Mouse (Mus musculus) cortical plate, adult 2 months (tissue): ENCODE data around the gene Kcnk5.

ENCODE experiments used
- CTCF ChIP-seq: fragments of 200-500 bp; IDR thresholded peaks from 2 replicates; pipeline ENCODE4 v1.5.1; 2011; ENCODE audit warnings: mild to moderate bottlenecking, control low read depth, low read length; ENCODE audit not compliant: insufficient read depth; ENCODE audit errors: extremely low read depth
- POLR2A ChIP-seq: fragments of 200-500 bp; IDR thresholded peaks from 2 replicates; pipeline ENCODE4 v1.6.1; 2011; ENCODE audit warnings: mild to moderate bottlenecking, low read length, control low read depth; ENCODE audit not compliant: insufficient read depth; ENCODE audit errors: extremely low read depth

DNA sequence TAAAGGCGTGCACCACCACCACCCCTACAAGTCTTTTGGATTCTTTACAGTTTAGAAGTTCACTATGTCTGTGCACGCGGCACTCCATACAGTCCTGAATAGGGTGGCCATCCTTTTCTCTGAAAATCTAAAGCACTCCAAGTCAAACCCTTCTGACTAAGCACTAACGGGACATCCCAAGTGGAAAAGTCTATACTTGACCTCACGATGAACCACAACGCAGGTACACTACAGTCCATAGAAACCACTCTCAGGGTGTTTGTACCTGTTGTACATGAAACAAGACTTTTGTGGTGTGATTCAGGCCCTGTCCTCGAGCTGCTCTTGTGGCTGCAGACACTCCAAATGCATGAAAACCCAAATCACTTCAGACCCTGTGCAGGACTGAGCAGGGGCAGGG lies 6.5 kb downstream of the Kcnk5 start:
- TF ChIP-seq CTCF, result no peak
- no peak for TF ChIP-seq POLR2A
